Mouse (Mus musculus): ENCODE measurements around the gene N4bp2l1. TPM values are rescaled to one million over a fixed set of nuclear protein-coding genes. Genes with fewer than 3 reads are reported as not detected.

The N4bp2l1 gene
- 13.8 TPM for polyA plus RNA-seq (2014; fragmentation: Illumina TruSeq; extraction: RNeasy Lipid Tissue Mini Kit (QIAGEN cat#74804); ENCODE audit: insufficient read depth, low read depth, low replicate concordance)

GRCm38 (mm10) chr5:150597088-150597487 is at the start of gene N4bp2l1:
N4bp2l1 (minus strand) TSS chr5:150597188.

GRCm38 (mm10) chr5:150521937-150522866 is 74.8 kb downstream of the N4bp2l1 start, which contains the start of gene Brca2:
Brca2 (plus strand) TSS chr5:150522630.

Other genes starting within 250 kb of the N4bp2l1 start
- not detected for gene Zar1l, start 79.0 kb downstream of the N4bp2l1 start, polyA plus RNA-seq (2014; fragmentation: Illumina TruSeq; extraction: RNeasy Lipid Tissue Mini Kit (QIAGEN cat#74804); ENCODE audit: insufficient read depth, low read depth, low replicate concordance)
- 1.6 TPM for gene Brca2, start 74.6 kb downstream of the N4bp2l1 start, polyA plus RNA-seq (2014; fragmentation: Illumina TruSeq; extraction: RNeasy Lipid Tissue Mini Kit (QIAGEN cat#74804); ENCODE audit: insufficient read depth, low read depth, low replicate concordance)
- gene N4bp2l2, start 69.0 kb upstream of the N4bp2l1 start, polyA plus RNA-seq (2014; fragmentation: Illumina TruSeq; extraction: RNeasy Lipid Tissue Mini Kit (QIAGEN cat#74804); ENCODE audit: insufficient read depth, low read depth, low replicate concordance) = 31.4 TPM
- gene Pds5b, start 76.6 kb upstream of the N4bp2l1 start, polyA plus RNA-seq (2014; fragmentation: Illumina TruSeq; extraction: RNeasy Lipid Tissue Mini Kit (QIAGEN cat#74804); ENCODE audit: insufficient read depth, low read depth, low replicate concordance) = 10.6 TPM

Data from lung, adult 10 weeks (tissue).